8 mouse cellular contexts compared by ENCODE assay signal in genomic region chr16:58512181-58512761, GRCm38 (mm10). TPM values are rescaled to one million over a fixed set of nuclear protein-coding genes. Genes with fewer than 3 reads are reported as not detected.
DNase-seq lines count a peak whose midpoint lies in the region; ATAC-seq lines count a peak whose summit lies in the region.

No protein-coding gene starts in this region.

- H3K4me1 ChIP-seq in embryonic facial prominence, embryonic 13.5 days, result peaks cover 34% of the 10 kb centered on the region
- H3K4me1 ChIP-seq in hindbrain, embryonic 12.5 days, result peaks cover 22% of the 10 kb centered on the region
- H3K4me1 ChIP-seq in liver, embryonic 15.5 days (replicated peaks), result peaks cover 57% of the 10 kb centered on the region
- peaks cover 8% of the 10 kb centered on the region; the same call in 1 of the 2 replicates for H3K4me1 ChIP-seq in stomach, embryonic 15.5 days

- H3K36me3 ChIP-seq in embryonic facial prominence, embryonic 13.5 days, result no peaks in the 10 kb centered on the region
- no peaks in the 10 kb centered on the region for H3K36me3 ChIP-seq in hindbrain, embryonic 12.5 days
- H3K36me3 ChIP-seq in liver, embryonic 15.5 days (replicated peaks), result peaks cover 4% of the 10 kb centered on the region
- no peaks in the 10 kb centered on the region for H3K36me3 ChIP-seq in stomach, embryonic 15.5 days

- H3K4me2 ChIP-seq in embryonic facial prominence, embryonic 13.5 days, result peak overlapping the region; percentile 26
- no peak overlapping the region; the same call in 1 of the 2 replicates for H3K4me2 ChIP-seq in hindbrain, embryonic 12.5 days (replicated peaks)
- H3K4me2 ChIP-seq in liver, embryonic 15.5 days, result no peak overlapping the region
- H3K4me2 ChIP-seq in stomach, embryonic 15.5 days, result no peak overlapping the region

- 16% methylated on average over 9 of the region's 9 CpGs for WGBS in embryonic facial prominence, embryonic 13.5 days
- WGBS in hindbrain, embryonic 12.5 days, result 38% methylated on average over 9 of the region's 9 CpGs
- 69% methylated on average over 9 of the region's 9 CpGs for WGBS in liver, embryonic 15.5 days (ENCODE audit: insufficient replicate concordance)
- WGBS in stomach, embryonic 15.5 days, result 21% methylated on average over 9 of the region's 9 CpGs

- peak; percentile 32; the same call in 1 of the 2 replicates for ATAC-seq in embryonic facial prominence, embryonic 13.5 days (ENCODE audit: insufficient number of reproducible peaks, insufficient read depth, low FRiP score, low TSS enrichment, low read depth)
- peak; percentile 53 for ATAC-seq in hindbrain, embryonic 12.5 days (ENCODE audit: low FRiP score)
- ATAC-seq in liver, embryonic 15.5 days (ENCODE audit: insufficient read depth), result no peak
- ATAC-seq in stomach, embryonic 15.5 days (ENCODE audit: insufficient read depth, low FRiP score, low read depth), result peak; percentile 25; the same call in 1 of the 2 replicates

- H3K9ac ChIP-seq in embryonic facial prominence, embryonic 13.5 days, result no peak overlapping the region
- H3K9ac ChIP-seq in hindbrain, embryonic 12.5 days, result no peak overlapping the region
- H3K9ac ChIP-seq in liver, embryonic 15.5 days, result no peak overlapping the region
- H3K9ac ChIP-seq in stomach, embryonic 15.5 days, result no peak overlapping the region

- H3K4me3 ChIP-seq in embryonic facial prominence, embryonic 13.5 days, result no peak overlapping the region
- H3K4me3 ChIP-seq in hindbrain, embryonic 12.5 days, result no peak overlapping the region
- H3K4me3 ChIP-seq in liver, embryonic 15.5 days (replicated peaks), result no peak overlapping the region
- no peak overlapping the region for H3K4me3 ChIP-seq in stomach, embryonic 15.5 days (replicated peaks)

- intact Hi-C loops in left cerebral cortex, postnatal 36 days (cut with DNase I), result no loop called here

- peak; percentile 64 for DNase-seq in embryo, embryonic 10 days (ENCODE audit: low spot score)
- DNase-seq in embryo, embryonic 9.5 days (ENCODE audit: extremely low spot score), result no peak
- DNase-seq in left cerebral cortex, postnatal 36 days (ENCODE audit: low spot score in 2 of 2), result no peak
- DNase-seq in layer of hippocampus, postnatal 36 days, result no peak

- H3K27ac ChIP-seq in embryonic facial prominence, embryonic 13.5 days, result peak overlapping the region; percentile 41; the same call in 1 of the 2 replicates
- H3K27ac ChIP-seq in hindbrain, embryonic 12.5 days, result peak overlapping the region; percentile 40; the same call in 1 of the 2 replicates
- peak overlapping the region; percentile 58; the same call in 1 of the 2 replicates for H3K27ac ChIP-seq in liver, embryonic 15.5 days (replicated peaks)
- no peak overlapping the region; the same call in 1 of the 2 replicates for H3K27ac ChIP-seq in stomach, embryonic 15.5 days

- no peaks in the 10 kb centered on the region for H3K9me3 ChIP-seq in embryonic facial prominence, embryonic 13.5 days
- H3K9me3 ChIP-seq in hindbrain, embryonic 12.5 days (replicated peaks), result no peaks in the 10 kb centered on the region
- H3K9me3 ChIP-seq in liver, embryonic 15.5 days (replicated peaks), result no peaks in the 10 kb centered on the region
- H3K9me3 ChIP-seq in stomach, embryonic 15.5 days, result no peaks in the 10 kb centered on the region

- no peaks in the 10 kb centered on the region for H3K27me3 ChIP-seq in embryonic facial prominence, embryonic 13.5 days
- no peaks in the 10 kb centered on the region; the same call in 1 of the 2 replicates for H3K27me3 ChIP-seq in hindbrain, embryonic 12.5 days
- no peaks in the 10 kb centered on the region for H3K27me3 ChIP-seq in liver, embryonic 15.5 days
- H3K27me3 ChIP-seq in stomach, embryonic 15.5 days (replicated peaks), result no peaks in the 10 kb centered on the region

RNA-seq across cellular contexts. Expression of gene St3gal6, which starts 11.8 kb away (rescaled TPM):
- polyA plus RNA-seq in embryonic facial prominence, embryonic 13.5 days (2015; fragmentation: Nextera tagmentation; extraction: Ambion mirVana), result 11.7 and 14.7 TPM in 2 replicates
- polyA plus RNA-seq in hindbrain, embryonic 12.5 days (2016; fragmentation: Nextera tagmentation; extraction: Ambion mirVana), result 10.1 and 10.5 TPM in 2 replicates
- 25.7 and 26.7 TPM in 2 replicates for polyA plus RNA-seq in liver, embryonic 15.5 days (2015; fragmentation: Nextera tagmentation; extraction: Ambion mirVana)
- polyA plus RNA-seq in stomach, embryonic 15.5 days (2015; fragmentation: Nextera tagmentation; extraction: Ambion mirVana), result 14.6 and 15.7 TPM in 2 replicates
- 10 to 100 TPM; 20.2 to 22.9 TPM for total RNA-seq in left cerebral cortex, postnatal 36 days (2021)
- total RNA-seq in layer of hippocampus, postnatal 36 days (2021), result 10 to 100 TPM; 14.3 to 18.2 TPM
